Mouse (Mus musculus): ENCODE measurements around the gene Xlr5a.
"Not testable (repeated sequence)": the region's sequence is repeated elsewhere in the genome, so short reads cannot be mapped to it uniquely, and the experiment has no call there.

The Xlr5a gene

GRCm38 (mm10) chrX:73143218-73143618 lies 149.6 kb downstream of the Xlr5a start:
- in situ Hi-C loops (cut with MboI): not testable (repeated sequence)

DNA sequence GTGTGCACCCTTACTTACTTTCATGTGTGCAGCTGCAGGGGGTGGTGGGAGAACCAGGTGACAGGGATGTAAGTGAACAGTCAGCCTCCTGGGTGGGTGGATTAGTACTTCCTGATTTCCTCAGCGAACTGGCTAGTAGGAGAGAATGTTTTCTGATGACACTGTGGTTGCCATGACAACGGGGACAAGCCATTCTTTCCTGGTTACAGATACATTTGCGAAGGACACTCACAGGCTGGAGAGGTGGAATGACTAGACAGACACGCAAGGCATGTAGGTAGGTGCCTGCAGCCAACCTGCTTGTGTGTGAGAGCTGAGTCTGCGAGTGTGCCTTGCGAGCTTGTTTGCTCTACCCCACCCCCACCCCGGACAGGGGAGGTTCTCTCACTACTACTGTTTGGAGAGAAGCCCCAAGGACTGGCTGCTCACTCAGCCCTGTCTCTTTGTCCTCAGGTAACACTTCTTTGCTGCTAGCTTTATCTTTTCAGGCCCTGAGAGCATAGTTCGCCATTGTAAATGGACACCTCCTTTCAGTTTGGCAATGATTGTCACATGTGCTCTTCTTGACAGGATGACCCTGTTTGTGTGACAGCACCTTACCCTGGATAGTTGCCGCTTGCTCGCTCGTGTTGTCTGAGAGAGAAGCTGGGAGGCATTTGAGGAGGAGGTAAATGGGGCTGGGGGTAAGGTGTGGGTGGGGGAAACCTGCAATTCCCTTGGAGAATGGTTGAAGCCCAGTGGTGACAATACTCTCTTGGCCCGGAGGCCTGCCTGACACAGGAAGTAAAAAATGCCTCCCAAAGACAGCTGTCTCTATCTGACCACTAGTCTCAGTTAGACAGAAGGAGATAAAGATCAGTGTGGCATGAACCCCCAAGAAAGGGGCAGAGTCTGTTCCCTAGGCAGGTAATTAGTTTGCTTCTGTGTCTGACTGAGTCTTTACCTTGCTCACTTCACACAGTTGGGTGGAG lies 169.6 kb downstream of the Xlr5a start:
- in situ Hi-C loops (cut with MboI): not testable (repeated sequence)

- in situ Hi-C loops (cut with MboI): not testable (repeated sequence)
Observed at GRCm38 (mm10) chrX:73116747-73117146, 176.0 kb downstream of the Xlr5a start, which contains the start of gene Gm14685. Gene Gm14685, plus strand, starts transcription at chrX:73117047.

DNA sequence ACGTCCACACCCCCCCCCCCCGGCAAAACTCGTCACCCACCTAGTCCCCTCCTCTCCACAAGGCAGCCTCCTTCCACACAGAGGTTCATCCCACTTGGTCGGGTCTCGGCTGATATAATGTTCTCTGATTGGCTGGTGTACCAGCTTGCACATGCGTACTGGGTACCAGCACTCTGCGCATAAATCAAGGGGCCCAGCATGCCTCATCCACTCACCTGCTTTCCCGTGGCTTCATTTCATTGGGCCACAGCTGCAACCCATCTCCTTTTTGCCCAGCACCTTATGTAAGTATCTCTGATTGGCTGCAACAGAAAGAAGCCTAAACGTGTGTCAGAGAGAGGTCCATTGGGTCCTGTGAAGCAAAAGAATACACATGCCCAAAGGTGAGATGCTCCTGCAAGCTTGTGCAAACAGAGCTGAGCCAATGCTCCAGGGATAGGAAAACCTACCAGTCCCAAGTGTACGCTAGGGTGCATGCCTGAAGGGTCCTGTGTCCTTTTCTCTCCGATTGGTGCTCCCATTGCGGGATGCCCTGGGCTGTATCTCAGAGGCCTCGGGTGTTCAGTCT lies 195.8 kb downstream of the Xlr5a start, which contains the start of gene Xlr3a:
Gene Xlr3a (minus strand): TSS at position 155 of the 568 bp plus-strand sequence.
- in situ Hi-C loops (cut with MboI): not testable (repeated sequence)

DNA sequence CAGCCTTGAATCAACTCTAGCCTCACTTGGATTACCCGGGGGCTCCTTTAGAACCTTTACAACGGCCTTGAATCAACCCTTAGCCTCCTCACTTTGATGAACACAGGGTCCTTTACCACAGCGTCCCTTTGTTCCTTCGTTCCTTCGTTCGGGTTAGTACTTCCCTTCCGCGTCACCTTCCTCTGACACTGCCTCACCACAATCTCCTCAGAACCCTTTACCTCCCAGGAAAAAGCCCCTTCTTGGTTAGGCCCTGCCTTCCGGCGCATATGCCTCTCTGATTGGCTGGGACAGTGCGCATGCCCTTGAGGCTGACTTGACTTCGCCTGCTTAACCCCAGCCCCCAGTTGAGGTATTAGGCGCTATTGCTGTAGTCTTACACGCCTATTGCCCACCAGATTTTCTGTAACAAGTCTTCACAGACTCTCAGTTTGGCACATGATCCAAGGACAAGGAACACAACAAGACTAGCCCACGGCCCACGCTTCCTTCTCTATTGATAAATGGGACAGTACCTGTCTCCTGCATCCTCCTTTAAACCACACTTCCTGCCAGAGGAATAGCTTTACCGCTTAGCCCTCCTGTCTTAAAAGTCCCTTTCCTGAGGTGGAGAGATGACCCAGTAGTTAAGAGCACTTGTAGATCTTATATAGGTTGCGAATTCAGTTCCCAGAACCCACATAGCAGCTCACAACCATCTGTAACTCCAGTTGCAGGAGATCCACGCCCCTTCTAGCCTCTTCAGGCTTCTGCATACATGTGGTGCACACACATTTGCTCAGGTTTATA lies 210.3 kb downstream of the Xlr5a start, which contains the start of gene Xlr4a:
Gene Xlr4a (minus strand): TSS at position 212 of the 789 bp plus-strand sequence.
- in situ Hi-C loops (cut with MboI): not testable (repeated sequence)

DNA sequence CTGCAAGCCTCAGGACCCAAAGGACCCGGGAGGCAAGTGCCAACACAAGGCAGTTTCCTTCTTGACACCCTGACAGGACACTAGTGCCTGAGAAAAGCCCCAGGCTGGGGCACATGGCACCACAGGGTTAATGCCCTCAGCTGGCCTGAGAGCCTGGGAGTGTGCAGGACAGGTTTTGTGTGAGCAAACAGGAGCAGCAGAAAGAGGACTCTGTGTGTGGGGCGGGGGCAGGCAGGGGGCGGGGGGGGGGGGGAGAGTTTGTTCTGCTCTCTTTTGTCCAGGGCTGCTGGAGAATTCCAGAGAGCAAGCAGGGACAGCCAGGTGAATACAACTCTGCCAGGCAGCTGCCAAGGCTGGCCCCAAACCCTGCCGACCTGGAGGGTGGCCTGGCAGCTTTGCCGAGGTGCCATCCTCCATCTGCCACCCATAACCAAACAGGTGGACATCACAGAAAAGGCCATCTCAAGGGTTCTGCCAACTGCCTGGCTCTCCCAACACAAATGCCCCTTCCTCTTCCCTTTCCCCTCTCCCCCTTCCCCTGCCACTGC lies 225.9 kb downstream of the Xlr5a start:
- in situ Hi-C loops (cut with MboI): not testable (repeated sequence)

- in situ Hi-C loops (cut with MboI): no loop called here
Observed at GRCm38 (mm10) chrX:73064415-73064793, 228.4 kb downstream of the Xlr5a start, which contains the start of gene Pnma3. Gene Pnma3, plus strand, starts transcription at chrX:73064787.

- in situ Hi-C loops (cut with MboI): no loop called here
Observed at GRCm38 (mm10) chrX:73063512-73064414, 229.0 kb downstream of the Xlr5a start.

DNA sequence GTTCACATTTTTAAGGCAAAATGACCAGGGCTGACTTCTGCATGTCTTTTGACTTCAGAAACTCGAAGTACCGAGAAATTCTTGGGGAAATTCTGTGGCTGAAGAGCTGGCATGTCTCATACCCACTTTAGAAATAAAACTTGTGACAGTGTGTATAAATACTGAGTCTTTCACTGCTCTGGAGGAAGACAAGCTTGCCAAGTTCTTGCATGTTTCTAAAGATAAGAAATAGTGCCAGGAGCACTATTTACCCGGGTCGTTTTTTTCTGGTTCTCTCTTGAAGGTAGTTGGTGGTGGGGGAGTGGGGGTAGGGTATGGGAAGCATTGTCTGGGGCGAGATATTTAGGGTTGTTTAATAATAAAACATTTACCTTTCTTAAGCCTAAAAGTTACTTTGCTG lies 230.5 kb downstream of the Xlr5a start:
- in situ Hi-C loops (cut with MboI): no loop called here

DNA sequence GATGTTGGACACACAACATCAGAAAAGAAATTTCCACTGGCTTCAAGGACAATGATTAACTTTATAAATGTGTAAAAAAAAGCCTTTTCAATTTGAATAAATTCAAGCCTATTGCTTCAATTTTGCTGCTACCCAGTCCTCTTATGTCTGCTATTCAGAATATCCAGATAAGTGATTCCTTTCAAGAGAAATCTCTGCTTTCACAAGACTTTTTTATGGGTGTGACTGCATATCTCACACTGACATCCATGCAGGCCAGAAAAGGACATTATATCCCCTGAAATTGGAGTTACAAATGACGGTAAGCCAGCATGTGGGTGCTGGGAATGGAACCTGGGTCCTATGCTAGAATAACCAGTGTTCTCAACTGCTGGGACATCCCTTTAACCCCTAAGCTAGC lies 231.2 kb downstream of the Xlr5a start:
- in situ Hi-C loops (cut with MboI): no loop called here
